Mouse (Mus musculus) MEL (cell line): ENCODE data around the gene Slco2a1. TPM values are rescaled to one million over a fixed set of nuclear protein-coding genes. Genes with fewer than 3 reads are reported as not detected.

ENCODE experiments used
- DNase-seq: peaks from one replicate; pipeline ENCODE4 v3.0.0; 2011; ENCODE audit warnings: low read depth, low spot score
- H3K27ac ChIP-seq: 2 replicates; pipeline ENCODE4 v1.5.1; 2012; ENCODE audit warnings: low read depth, mild to moderate bottlenecking, control low read depth, low read length, moderate library complexity; ENCODE audit not compliant: control insufficient read depth
- H3K27me3 ChIP-seq, 2 experiments: fragments of 150-350 bp in 1 of 2; sonication (generic) in 1 of 2; 2 replicates each; pipeline ENCODE4 v1.6.1; 2012; ENCODE audit warnings: low read length in 2 of 2, mild to moderate bottlenecking in 2 of 2, improper control_type of control experiment in 1 of 2, moderate library complexity in 1 of 2; ENCODE audit not compliant: insufficient read depth in 2 of 2, control insufficient read depth in 1 of 2
- H3K36me3 ChIP-seq, 2 experiments: 2 replicates each; pipeline ENCODE4 v1.6.1; 2012 to 2014; ENCODE audit warnings: low read length in 2 of 2, improper control_type of control experiment in 1 of 2, inconsistent platforms in 1 of 2, mild to moderate bottlenecking in 1 of 2; ENCODE audit not compliant: insufficient read depth in 2 of 2, control insufficient read depth in 1 of 2
- H3K4me1 ChIP-seq, 2 experiments: fragments of 150-350 bp in 1 of 2; sonication (generic) in 1 of 2; 2 replicates each; pipeline ENCODE4 v1.6.1; 2012; ENCODE audit warnings: low read length in 2 of 2, improper control_type of control experiment in 1 of 2, mild to moderate bottlenecking in 1 of 2; ENCODE audit not compliant: insufficient read depth in 2 of 2, control insufficient read depth in 1 of 2
- H3K4me3 ChIP-seq, 2 experiments: fragments of 150-350 bp in 1 of 2; sonication (generic) in 1 of 2; 2 replicates each; pipeline ENCODE4 v1.5.1; 2012; ENCODE audit warnings: low read depth in 2 of 2, low read length in 2 of 2, mild to moderate bottlenecking in 2 of 2, moderate library complexity in 2 of 2, control low read depth in 1 of 2, improper control_type of control experiment in 1 of 2; ENCODE audit not compliant: control insufficient read depth in 1 of 2, insufficient read depth in 1 of 2
- H3K79me2 ChIP-seq: 2 replicates; pipeline ENCODE4 v1.6.1; 2012; ENCODE audit warnings: mild to moderate bottlenecking, low read length, moderate library complexity; ENCODE audit not compliant: control insufficient read depth, poor library complexity, insufficient read depth
- H3K9ac ChIP-seq: 2 replicates; pipeline ENCODE4 v1.6.1; 2012; ENCODE audit warnings: low read depth, mild to moderate bottlenecking, control low read depth, low read length, moderate library complexity; ENCODE audit not compliant: control insufficient read depth, poor library complexity, severe bottlenecking
- H3K9me3 ChIP-seq: fragments of 150-350 bp; sonication (generic); replicated peaks from 2 replicates; pipeline ENCODE4 v1.6.1; 2012; ENCODE audit warnings: mild to moderate bottlenecking, low read length, improper control_type of control experiment, moderate library complexity; ENCODE audit not compliant: insufficient read depth
- CHD1 ChIP-seq: IDR thresholded peaks from 2 replicates; pipeline ENCODE4 v1.6.1; 2012; ENCODE audit warnings: low read depth, mild to moderate bottlenecking, inconsistent platforms, low read length, improper control_type of control experiment
- E2F4 ChIP-seq: IDR thresholded peaks from 2 replicates; pipeline ENCODE4 v1.6.1; 2011; ENCODE audit warnings: low read depth, low read length, improper control_type of control experiment, borderline replicate concordance
- EP300 ChIP-seq, 2 experiments: IDR thresholded peaks; 2 replicates each; pipeline ENCODE4 v1.6.1; 2011; ENCODE audit warnings: improper control_type of control experiment in 2 of 2, low read length in 2 of 2, low read depth in 1 of 2, mild to moderate bottlenecking in 1 of 2
- ETS1 ChIP-seq: IDR thresholded peaks from 2 replicates; pipeline ENCODE4 v1.6.1; 2012; ENCODE audit warnings: low read depth, mild to moderate bottlenecking, inconsistent platforms, low read length, improper control_type of control experiment, moderate library complexity
- JUND ChIP-seq: IDR thresholded peaks from 2 replicates; pipeline ENCODE4 v1.6.1; 2011; ENCODE audit warnings: low read depth, mild to moderate bottlenecking, improper control_type of control experiment, low read length
- KAT2A ChIP-seq: conservative IDR thresholded peaks from 2 replicates; pipeline ENCODE4 v1.6.1; 2012; ENCODE audit warnings: low read depth, low read length, improper control_type of control experiment, inconsistent platforms
- MAZ ChIP-seq: IDR thresholded peaks from 2 replicates; pipeline ENCODE4 v1.6.1; 2012; ENCODE audit warnings: low read depth, mild to moderate bottlenecking, inconsistent platforms, low read length, improper control_type of control experiment
- MEF2A ChIP-seq: IDR thresholded peaks from 2 replicates; pipeline ENCODE4 v1.6.1; 2014; ENCODE audit warnings: low read depth, mild to moderate bottlenecking, inconsistent platforms, low read length, improper control_type of control experiment; ENCODE audit not compliant: poor library complexity, insufficient replicate concordance, severe bottlenecking; ENCODE audit errors: extremely low read depth
- MYB ChIP-seq: IDR thresholded peaks from 2 replicates; pipeline ENCODE4 v1.6.1; 2011; ENCODE audit warnings: mild to moderate bottlenecking, low read depth, low read length, improper control_type of control experiment
- MYC ChIP-seq: IDR thresholded peaks from 2 replicates; pipeline ENCODE4 v1.6.1; 2011; ENCODE audit warnings: low read depth, mild to moderate bottlenecking, low read length, improper control_type of control experiment, moderate library complexity
- NELFE ChIP-seq: IDR thresholded peaks from 2 replicates; pipeline ENCODE4 v1.6.1; 2011; ENCODE audit warnings: low read depth, low read length, improper control_type of control experiment
- NRF1 ChIP-seq: IDR thresholded peaks from 2 replicates; pipeline ENCODE4 v1.6.1; 2014; ENCODE audit warnings: low read depth, mild to moderate bottlenecking, inconsistent platforms, low read length, improper control_type of control experiment, moderate library complexity; ENCODE audit not compliant: poor library complexity, insufficient read depth, severe bottlenecking
- POLR2A ChIP-seq, 2 experiments: IDR thresholded peaks; 2 replicates each; pipeline ENCODE4 v1.6.1; 2011 to 2012; ENCODE audit warnings: low read length in 2 of 2, mild to moderate bottlenecking in 2 of 2, control low read depth in 1 of 2, improper control_type of control experiment in 1 of 2, low read depth in 1 of 2, moderate library complexity in 1 of 2; ENCODE audit not compliant: control insufficient read depth in 1 of 2, insufficient read depth in 1 of 2, poor library complexity in 1 of 2
- POLR2AphosphoS5 ChIP-seq: IDR thresholded peaks from 2 replicates; pipeline ENCODE4 v1.6.1; 2012; ENCODE audit warnings: low read depth, borderline replicate concordance, mild to moderate bottlenecking, inconsistent platforms, low read length, moderate library complexity, mixed read lengths
- RCOR1 ChIP-seq: IDR thresholded peaks from 2 replicates; pipeline ENCODE4 v1.6.1; 2012; ENCODE audit warnings: low read depth, mild to moderate bottlenecking, inconsistent platforms, low read length, improper control_type of control experiment
- SMC3 ChIP-seq: IDR thresholded peaks from 2 replicates; pipeline ENCODE4 v1.6.1; 2011; ENCODE audit warnings: low read depth, low read length, improper control_type of control experiment
- TCF12 ChIP-seq: IDR thresholded peaks from 2 replicates; pipeline ENCODE4 v1.6.1; 2014; ENCODE audit warnings: low read depth, mild to moderate bottlenecking, inconsistent platforms, low read length, improper control_type of control experiment, moderate library complexity
- UBTF ChIP-seq: IDR thresholded peaks from 2 replicates; pipeline ENCODE4 v1.6.1; 2012; ENCODE audit warnings: low read depth, mild to moderate bottlenecking, inconsistent platforms, low read length, improper control_type of control experiment, moderate library complexity, borderline replicate concordance; ENCODE audit not compliant: insufficient read depth
- USF1 ChIP-seq: IDR thresholded peaks from 2 replicates; pipeline ENCODE4 v1.6.1; 2014; ENCODE audit warnings: low read depth, mild to moderate bottlenecking, inconsistent platforms, low read length, improper control_type of control experiment, moderate library complexity
- ZC3H11A ChIP-seq: IDR thresholded peaks from 2 replicates; pipeline ENCODE4 v1.6.1; 2012; ENCODE audit warnings: low read depth, mild to moderate bottlenecking, inconsistent platforms, low read length, improper control_type of control experiment
- ZKSCAN1 ChIP-seq: IDR thresholded peaks from 2 replicates; pipeline ENCODE4 v1.6.1; 2012; ENCODE audit warnings: low read depth, mild to moderate bottlenecking, inconsistent platforms, low read length, improper control_type of control experiment, moderate library complexity
- ZMIZ1 ChIP-seq: IDR thresholded peaks from 2 replicates; pipeline ENCODE4 v1.6.1; 2012; ENCODE audit warnings: low read depth, mild to moderate bottlenecking, inconsistent platforms, low read length, improper control_type of control experiment, moderate library complexity
- ZNF384 ChIP-seq: IDR thresholded peaks from 2 replicates; pipeline ENCODE4 v1.6.1; 2012; ENCODE audit warnings: low read depth, mild to moderate bottlenecking, inconsistent platforms, low read length, improper control_type of control experiment
- polyA plus RNA-seq, 2 experiments: library from polyadenylated mRNA; stranded (reverse) in 1 of 2; unstranded in 1 of 2; fragments of >175 nt in 1 of 2; fragments of >200 nt in 1 of 2; gene quantifications; 2 replicates each; pipeline versions ENCODE4 v1.2.1 to v1.2.4; 2012; ENCODE audit warnings: low replicate concordance in 2 of 2, low read depth in 1 of 2; ENCODE audit not compliant: insufficient read length in 2 of 2, insufficient read depth in 1 of 2, missing spikeins in 1 of 2
- total RNA-seq: library from RNA; depleted of rRNA; stranded (reverse); fragments of 300-350 nt; gene quantifications from 2 replicates; pipeline ENCODE4 v1.2.3, GENCODE M21; 2012

Gene Slco2a1
- total and polyA plus RNA-seq, 3 experiments = 0.01 TPM; not detected in 2

DNA sequence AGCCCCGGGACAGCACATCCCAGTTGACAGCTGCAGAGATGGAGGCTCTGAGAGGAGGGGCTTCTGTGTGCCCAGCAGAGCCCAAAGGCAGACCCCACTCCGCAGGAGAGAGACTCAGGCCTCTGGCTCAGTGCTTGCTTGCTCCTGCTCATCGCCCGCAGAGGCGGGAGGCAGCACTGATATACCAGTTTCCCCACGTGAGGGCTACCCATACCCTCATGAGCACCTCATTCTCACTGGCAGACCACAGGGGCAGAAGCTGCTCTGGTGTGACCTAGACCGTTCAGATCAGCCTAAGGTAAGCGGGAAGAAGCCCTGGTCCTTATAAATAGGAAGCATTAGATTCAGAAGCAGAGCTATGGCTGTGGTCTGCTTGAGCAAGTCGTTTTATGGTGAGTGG is 131.3 kb downstream of the Slco2a1 start:
- no peak overlapping the region for H3K4me3 ChIP-seq
- H3K9ac ChIP-seq = no peak overlapping the region
- no peaks in the 10 kb centered on the region for H3K4me1 ChIP-seq
- H3K9me3 ChIP-seq = no peaks in the 10 kb centered on the region
- DNase-seq = no peak
- H3K36me3 ChIP-seq = no peaks in the 10 kb centered on the region
- no peaks in the 10 kb centered on the region for H3K79me2 ChIP-seq
- TF ChIP-seq ZKSCAN1 (no peak), POLR2A (IDR thresholded peaks at IDR 0.05; ENCODE audit: control insufficient read depth in 1 of 2, insufficient read depth in 1 of 2, low read depth in 1 of 2, low read length in 2 of 2, poor library complexity in 1 of 2) (no peak), ZMIZ1 (no peak), ZNF384 (no peak), USF1 (no peak), TCF12 (no peak), NELFE (no peak), UBTF (no peak), POLR2AphosphoS5 (no peak), RCOR1 (no peak), MAZ (no peak)
- H3K27me3 ChIP-seq = no peaks in the 10 kb centered on the region
- no peak overlapping the region for H3K27ac ChIP-seq

DNA sequence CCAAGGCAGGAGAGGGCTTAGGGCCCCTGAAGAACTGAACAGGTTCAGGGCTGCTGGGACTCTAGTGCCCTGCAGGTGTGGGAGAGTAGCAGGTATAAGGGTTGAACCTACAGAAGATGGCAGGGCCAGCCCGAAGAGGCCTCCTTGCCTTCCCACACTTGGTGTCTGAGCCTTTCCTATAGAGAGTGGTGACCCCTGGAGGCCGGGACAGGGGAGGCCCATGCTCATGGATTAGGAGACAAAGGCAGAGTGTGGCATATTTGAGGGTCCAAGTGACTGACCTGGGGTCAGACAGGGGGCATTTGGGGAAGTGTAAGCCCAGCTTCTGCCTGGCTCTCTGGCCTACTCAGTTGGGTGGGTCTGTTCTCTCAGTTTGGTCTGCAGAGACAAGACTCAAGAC is 131.7 kb downstream of the Slco2a1 start:
- no peak overlapping the region for H3K4me3 ChIP-seq
- H3K27me3 ChIP-seq = no peaks in the 10 kb centered on the region

DNA sequence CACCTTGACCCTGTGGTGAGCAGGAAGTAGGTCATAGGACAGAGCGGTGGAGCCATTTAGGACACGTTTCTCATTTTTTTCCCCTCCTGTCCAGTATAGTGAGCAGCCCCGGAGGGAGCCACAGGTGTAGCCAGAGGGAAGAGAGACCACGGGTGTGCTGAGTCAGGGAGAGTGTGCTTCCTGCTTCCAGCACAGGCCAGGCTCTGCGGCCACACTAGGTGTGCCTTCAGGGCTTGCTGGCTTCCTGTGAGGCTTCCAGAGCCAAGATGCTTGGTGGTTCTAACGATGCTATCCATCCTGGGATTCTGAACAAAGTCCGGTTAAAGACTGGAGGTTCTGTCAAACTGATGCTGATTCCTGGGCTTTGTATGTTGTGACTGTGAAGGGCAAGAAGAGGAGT is 133.0 kb downstream of the Slco2a1 start:
- no peaks in the 10 kb centered on the region for H3K27me3 ChIP-seq

More for the DNA sequence above, 131.7 kb downstream of the Slco2a1 start:
- Histone ChIP-seq H3K79me2 (no peaks in the 10 kb centered on the region), H3K27ac (no peak overlapping the region), H3K36me3 (no peaks in the 10 kb centered on the region), H3K4me1 (no peaks in the 10 kb centered on the region), H3K9me3 (no peaks in the 10 kb centered on the region), H3K9ac (no peak overlapping the region)
- no peak for TF ChIP-seq JUND
- TF ChIP-seq KAT2A = no peak
- TF ChIP-seq MEF2A = no peak
- no peak for TF ChIP-seq E2F4
- no peak for TF ChIP-seq ETS1
- TF ChIP-seq ZNF384 = no peak
- TF ChIP-seq NRF1 = no peak
- no peak for TF ChIP-seq MYC
- no peak for DNase-seq

More for the DNA sequence above, 133.0 kb downstream of the Slco2a1 start:
- Histone ChIP-seq H3K4me1 (no peaks in the 10 kb centered on the region), H3K9me3 (no peaks in the 10 kb centered on the region), H3K9ac (no peak overlapping the region), H3K27ac (no peak overlapping the region), H3K79me2 (no peaks in the 10 kb centered on the region), H3K36me3 (no peaks in the 10 kb centered on the region), H3K4me3 (no peak overlapping the region)
- TF ChIP-seq CHD1 (no peak), EP300 (IDR thresholded peaks at IDR 0.05; ENCODE audit: low read depth in 1 of 2, low read length in 2 of 2) (no peak), JUND (no peak), ZC3H11A (no peak), SMC3 (no peak), MYB (no peak)
- no peak for DNase-seq
